Mouse (Mus musculus): ENCODE results near the gene Lima1. TPM values are rescaled to one million over a fixed set of nuclear protein-coding genes. Genes with fewer than 3 reads are reported as not detected.

The Lima1 gene
- polyA plus RNA-seq, 1 experiment from 2014 or later = 10.6 TPM

Other genes with a start within 250 kb of the Lima1 start
- 93.4 and 96.3 TPM in 2 replicates for gene Racgap1, start 223.8 kb downstream of the Lima1 start, polyA plus RNA-seq (2016; fragmentation: Nextera tagmentation; extraction: Ambion mirVana)
- 1.8 and 2.0 TPM in 2 replicates for gene Asic1, start 205.1 kb downstream of the Lima1 start, polyA plus RNA-seq (2016; fragmentation: Nextera tagmentation; extraction: Ambion mirVana)
- 12.2 and 12.6 TPM in 2 replicates for gene Smarcd1, start 173.3 kb downstream of the Lima1 start, polyA plus RNA-seq (2016; fragmentation: Nextera tagmentation; extraction: Ambion mirVana)
- not detected in 2 replicates for gene Gm17349, start 170.0 kb downstream of the Lima1 start, polyA plus RNA-seq (2016; fragmentation: Nextera tagmentation; extraction: Ambion mirVana)
- 7.5 and 8.0 TPM in 2 replicates for gene Gpd1, start 157.9 kb downstream of the Lima1 start, polyA plus RNA-seq (2016; fragmentation: Nextera tagmentation; extraction: Ambion mirVana)
- gene Cox14, start 149.8 kb downstream of the Lima1 start, polyA plus RNA-seq (2016; fragmentation: Nextera tagmentation; extraction: Ambion mirVana) = 98.3 and 98.4 TPM in 2 replicates
- 17.8 and 19.1 TPM in 2 replicates for gene Cers5, start 102.6 kb downstream of the Lima1 start, polyA plus RNA-seq (2016; fragmentation: Nextera tagmentation; extraction: Ambion mirVana)
- not detected in 2 replicates for gene Fam186a, start 91.6 kb upstream of the Lima1 start, polyA plus RNA-seq (2016; fragmentation: Nextera tagmentation; extraction: Ambion mirVana)
- 33.1 TPM in 2 replicates for gene Larp4, start 94.6 kb upstream of the Lima1 start, polyA plus RNA-seq (2016; fragmentation: Nextera tagmentation; extraction: Ambion mirVana)
- 4.9 and 5.1 TPM in 2 replicates for gene Dip2b, start 163.2 kb upstream of the Lima1 start, polyA plus RNA-seq (2016; fragmentation: Nextera tagmentation; extraction: Ambion mirVana)

All from liver, embryonic 12.5 days (tissue).